Mouse (Mus musculus) layer of hippocampus, postnatal 10 days (tissue): ENCODE data around the gene Bloc1s2. TPM values are rescaled to one million over a fixed set of nuclear protein-coding genes. Genes with fewer than 3 reads are reported as not detected.
"Not testable (repeated sequence)": the region's sequence is repeated elsewhere in the genome, so short reads cannot be mapped to it uniquely, and the experiment has no call there.

Experiments
- DNase-seq, 2 experiments: peaks; one replicate each; pipeline ENCODE4 v3.0.0; 2021; ENCODE audit warnings: low spot score in 2 of 2
- total RNA-seq, 2 experiments: library from RNA; stranded (reverse); gene quantifications; 2 replicates each; pipeline ENCODE4 v1.2.3; 2021

The Bloc1s2 gene
- total RNA-seq, 2 experiments from 2014 or later, result 70.4 to 75.6 TPM

- DNase-seq, result no peak
Observed at GRCm38 (mm10) chr19:44128560-44128959, 17.7 kb downstream of the Bloc1s2 start.

- no peak for DNase-seq
Observed at GRCm38 (mm10) chr19:44127729-44128497, 18.3 kb downstream of the Bloc1s2 start.

GRCm38 (mm10) chr19:44121137-44121536 is 25.1 kb downstream of the Bloc1s2 start:
- DNase-seq, result no peak

- not testable (repeated sequence) for DNase-seq
Observed at GRCm38 (mm10) chr19:44120686-44121085, 25.6 kb downstream of the Bloc1s2 start.

GRCm38 (mm10) chr19:44117793-44118192 is 28.5 kb downstream of the Bloc1s2 start:
- no peak for DNase-seq

- no peak for DNase-seq
Observed at GRCm38 (mm10) chr19:44111706-44112105, 34.5 kb downstream of the Bloc1s2 start.

- no peak for DNase-seq
Observed at GRCm38 (mm10) chr19:44110356-44110755, 35.9 kb downstream of the Bloc1s2 start.

GRCm38 (mm10) chr19:44108996-44109395 is 37.2 kb downstream of the Bloc1s2 start:
- no peak for DNase-seq

GRCm38 (mm10) chr19:44107661-44108521 is 38.4 kb downstream of the Bloc1s2 start:
- DNase-seq, result peak in 1 of 2 experiments; percentile 7

GRCm38 (mm10) chr19:44106831-44107660 is 39.2 kb downstream of the Bloc1s2 start, which contains the start of gene Chuk:
Chuk (minus strand) TSS chr19:44107480.
- peak; percentile 94 to 95 for DNase-seq

GRCm38 (mm10) chr19:44104393-44104792 is 41.9 kb downstream of the Bloc1s2 start:
- no peak for DNase-seq

- no peak for DNase-seq
Observed at GRCm38 (mm10) chr19:44103001-44103400, 43.2 kb downstream of the Bloc1s2 start.

- DNase-seq, result no peak
Observed at GRCm38 (mm10) chr19:44100840-44101239, 45.4 kb downstream of the Bloc1s2 start.

Other genes with a start within 250 kb of the Bloc1s2 start
- gene Dnmbp, start 206.3 kb downstream of the Bloc1s2 start, total RNA-seq, result 10 to 100 TPM in 1 of 2 experiments, 1 to 10 TPM in 1; 8.6 to 11.4 TPM
- gene Cpn1, start 159.9 kb downstream of the Bloc1s2 start, total RNA-seq, result under 1 TPM; 0.25 to 0.30 TPM
- not detected for gene Cyp2c23, start 117.2 kb downstream of the Bloc1s2 start, total RNA-seq
- gene Erlin1, start 76.7 kb downstream of the Bloc1s2 start, total RNA-seq, result 10 to 100 TPM; 19.2 to 20.0 TPM
- gene Chuk, start 39.0 kb downstream of the Bloc1s2 start, total RNA-seq, result 10 to 100 TPM; 43.6 to 52.9 TPM
- 10 to 100 TPM; 18.9 to 21.3 TPM for gene Cwf19l1, start 10.6 kb downstream of the Bloc1s2 start, total RNA-seq
- under 1 TPM in 1 of 2 experiments, not detected in 1; 0.11 TPM for gene Pkd2l1, start 46.0 kb upstream of the Bloc1s2 start, total RNA-seq
- gene Scd3, start 56.8 kb upstream of the Bloc1s2 start, total RNA-seq, result 1 to 10 TPM in 1 of 2 experiments, under 1 TPM in 1; 0.73 to 2.3 TPM
- 100 to 1,000 TPM; 715 to 736 TPM for gene Scd2, start 147.2 kb upstream of the Bloc1s2 start, total RNA-seq
- 1 to 10 TPM; 1.5 to 2.8 TPM for gene Scd4, start 186.6 kb upstream of the Bloc1s2 start, total RNA-seq